26 mouse cellular contexts compared by ENCODE assay signal in genomic region chr9:108639825-108640224, GRCm38 (mm10).
"Had no signal": no experiment of that assay in that cellular context is flagged by ENCODE, and none has a peak within 500 bp of the region (broad histone marks: within the 10 kb centered on the region; RNA-seq: fewer than 3 reads in every experiment).

No protein-coding gene starts in this region.

- H3K4me1 ChIP-seq: heart, embryonic 10.5 days; heart, embryonic 12.5 days; hindbrain, embryonic 10.5 days; hindbrain, embryonic 12.5 days; kidney, embryonic 15.5 days; limb, embryonic 10.5 days; limb, embryonic 12.5 days had no signal

- DNase-seq: gastrocnemius, postnatal 14 days; gastrocnemius, postnatal 36 days; heart, adult 18-20 months; heart, postnatal 10 days; heart, postnatal 4 days; kidney, adult 18-20 months; kidney, adult 9 months; kidney, postnatal 14 days; kidney, postnatal 36 days; layer of hippocampus, adult 9-11 months; layer of hippocampus, postnatal 36 days; liver had no signal

- H3K4me3 ChIP-seq: heart, embryonic 10.5 days; heart, embryonic 12.5 days; hindbrain, embryonic 10.5 days; hindbrain, embryonic 12.5 days; intestine, embryonic 15.5 days; kidney, embryonic 15.5 days; limb, embryonic 10.5 days; limb, embryonic 12.5 days had no signal

- H3K4me2 ChIP-seq: heart, embryonic 12.5 days; hindbrain, embryonic 12.5 days; hindbrain, embryonic 14.5 days; intestine, embryonic 15.5 days; kidney, embryonic 15.5 days; limb, embryonic 12.5 days; liver, embryonic 11.5 days had no signal

- H3K9me3 ChIP-seq: heart, embryonic 10.5 days; heart, embryonic 12.5 days; hindbrain, embryonic 10.5 days; hindbrain, embryonic 12.5 days; intestine, embryonic 15.5 days; kidney, embryonic 15.5 days; limb, embryonic 10.5 days; limb, embryonic 12.5 days had no signal

- ATAC-seq: hindbrain, embryonic 16.5 days; inflammation-experienced regulatory T-cells, adult 6 months; intestine, embryonic 15.5 days; intestine, postnatal 0 days had no signal

- H3K9ac ChIP-seq: heart, embryonic 12.5 days; hindbrain, embryonic 12.5 days; hindbrain, embryonic 14.5 days; intestine, embryonic 15.5 days; kidney, embryonic 15.5 days; limb, embryonic 12.5 days had no signal

- H3K27ac ChIP-seq: heart, embryonic 10.5 days; hindbrain, embryonic 10.5 days; hindbrain, embryonic 12.5 days; hindbrain, embryonic 14.5 days; intestine, embryonic 15.5 days; kidney, embryonic 15.5 days; kidney, postnatal 0 days; limb, embryonic 10.5 days; limb, embryonic 12.5 days had no signal

- H3K27me3 ChIP-seq: heart, embryonic 12.5 days; hindbrain, embryonic 12.5 days; intestine, embryonic 15.5 days; kidney, embryonic 15.5 days; limb, embryonic 12.5 days had no signal
